Mouse (Mus musculus) forebrain, postnatal 0 days (tissue): ENCODE results near the gene Gstm7. TPM values are rescaled to one million over a fixed set of nuclear protein-coding genes. Genes with fewer than 3 reads are reported as not detected.

ENCODE experiments used
- ATAC-seq: fragments of 200-750 bp; cut with Nextera tagmentation; 2 replicates; pipeline ENCODE4 v1.8.0; 2017; ENCODE audit warnings: mild to moderate bottlenecking, moderate library complexity
- DNase-seq: peaks from one replicate; pipeline ENCODE4 v3.0.0-alpha.2; 2015
- H3K27ac ChIP-seq: fragments of 300-500 bp; sonication (generic); 2 replicates; pipeline ENCODE4 v1.5.1; 2014; ENCODE audit warnings: low read depth, mild to moderate bottlenecking, antibody characterized with exemption, low read length, moderate library complexity, mixed read lengths
- H3K27me3 ChIP-seq: fragments of 300-500 bp; sonication (generic); 2 replicates; pipeline ENCODE4 v1.6.1; 2014; ENCODE audit warnings: mild to moderate bottlenecking, low read length, mixed read lengths; ENCODE audit not compliant: insufficient read depth
- H3K36me3 ChIP-seq: fragments of 300-500 bp; sonication (generic); 2 replicates; pipeline ENCODE4 v1.6.1; 2014; ENCODE audit warnings: mild to moderate bottlenecking, moderate library complexity; ENCODE audit not compliant: insufficient read depth
- H3K4me1 ChIP-seq: fragments of 300-500 bp; sonication (generic); 2 replicates; pipeline ENCODE4 v1.6.1; 2014; ENCODE audit warnings: antibody characterized with exemption; ENCODE audit not compliant: insufficient read depth
- H3K4me2 ChIP-seq: fragments of 300-500 bp; sonication (generic); 2 replicates; pipeline ENCODE4 v1.6.1; 2014; ENCODE audit warnings: low read depth, mild to moderate bottlenecking, moderate library complexity
- H3K4me3 ChIP-seq: fragments of 300-500 bp; sonication (generic); 2 replicates; pipeline ENCODE4 v1.5.1; 2014; ENCODE audit warnings: low read depth, low read length, mixed read lengths
- H3K9ac ChIP-seq: fragments of 300-500 bp; sonication (generic); 2 replicates; pipeline ENCODE4 v1.6.1; 2014; ENCODE audit warnings: mild to moderate bottlenecking
- H3K9me3 ChIP-seq: fragments of 300-500 bp; sonication (generic); 2 replicates; pipeline ENCODE4 v1.6.1; 2016; ENCODE audit warnings: low read length
- CTCF ChIP-seq: sonication (generic); IDR thresholded peaks from 2 replicates; pipeline ENCODE4 v1.5.1; 2016; ENCODE audit warnings: antibody characterized with exemption, control low read depth, low read depth
- WGBS: fragments of 180-500 bp; shearing (Covaris S2); extraction: QIAGEN DNeasy Blood & Tissue Kit; methylation state at CpG from one replicate; pipeline ENCODE4 v1.1.7; 2014; 5-methylcytosine and 5-hydroxymethylcytosine counted together
- polyA plus RNA-seq: library from polyadenylated mRNA; unstranded; fragments of >200 nt; fragmentation: Nextera tagmentation; extraction: Ambion mirVana; gene quantifications from 2 replicates; pipeline ENCODE4 v1.2.1, GENCODE M21; 2015
- total RNA-seq: library from RNA; depleted of rRNA; stranded (reverse); fragments of >200 nt; gene quantifications from 2 replicates; pipeline ENCODE4 v1.2.3, GENCODE M21; 2014

Gene Gstm7
- total and polyA plus RNA-seq, 2 experiments from 2014 or later = 32.2 to 42.4 TPM

DNA sequence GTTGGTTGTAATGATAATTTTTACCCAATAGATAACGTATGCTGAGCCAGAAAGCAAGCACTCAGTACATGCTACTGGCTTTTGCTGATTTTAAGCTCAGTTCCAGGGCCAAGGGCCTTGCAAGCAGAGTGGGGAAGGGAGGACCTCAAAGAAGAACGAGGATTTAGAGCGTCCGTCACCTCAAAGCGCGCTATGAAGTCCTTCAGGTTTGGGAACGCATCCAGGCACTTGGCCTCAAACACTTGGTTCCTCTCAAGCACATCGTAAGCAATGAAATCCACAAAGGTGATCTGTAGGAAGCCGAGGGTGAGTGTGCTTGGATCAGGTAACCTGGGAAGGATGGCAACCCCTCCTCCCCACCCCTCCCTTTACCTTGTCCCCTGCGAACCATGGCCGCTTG, 2.9 kb downstream of the Gstm7 start:
- no peak overlapping the region for H3K27ac ChIP-seq

DNA sequence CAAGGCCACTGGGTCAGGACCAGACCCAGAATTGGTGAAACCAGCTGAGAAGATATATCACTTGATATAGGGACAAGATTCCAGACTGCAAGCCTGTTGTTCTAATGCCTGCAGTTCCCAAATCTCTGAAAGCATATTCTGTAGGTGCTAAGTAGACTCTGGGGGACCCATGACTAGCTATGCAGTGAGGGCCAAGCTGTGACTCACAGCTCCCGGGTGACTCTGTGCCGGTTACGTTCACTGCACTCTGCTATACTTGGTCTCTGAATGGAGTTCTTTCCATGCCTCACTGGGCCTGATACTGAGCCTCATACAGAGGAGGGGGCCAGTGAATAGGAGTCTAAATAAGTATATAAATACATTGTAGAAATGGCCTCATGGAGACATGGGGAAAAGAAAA, 3.8 kb downstream of the Gstm7 start:
- WGBS = 73% methylated on average over 3 of the region's 3 CpGs
- no peaks in the 10 kb centered on the region for H3K9me3 ChIP-seq
- H3K4me3 ChIP-seq = no peak overlapping the region
- H3K9ac ChIP-seq = no peak overlapping the region
- H3K4me2 ChIP-seq = no peak overlapping the region
- no peaks in the 10 kb centered on the region; the same call in 1 of the 2 replicates for H3K4me1 ChIP-seq
- ATAC-seq (no peak), DNase-seq (no peak)
- no peak overlapping the region for H3K27ac ChIP-seq
- H3K36me3 ChIP-seq = no peaks in the 10 kb centered on the region
- no peak for TF ChIP-seq CTCF
- H3K27me3 ChIP-seq = no peaks in the 10 kb centered on the region

More for the DNA sequence above, 2.9 kb downstream of the Gstm7 start:
- 83% methylated on average over 11 of the region's 11 CpGs for WGBS
- Histone ChIP-seq H3K4me3 (no peak overlapping the region), H3K9me3 (no peaks in the 10 kb centered on the region), H3K4me1 (no peaks in the 10 kb centered on the region; the same call in 1 of the 2 replicates), H3K27me3 (no peaks in the 10 kb centered on the region), H3K9ac (no peak overlapping the region), H3K36me3 (no peaks in the 10 kb centered on the region), H3K4me2 (no peak overlapping the region)
- TF ChIP-seq CTCF = no peak
- DNase-seq = no peak
- ATAC-seq = no peak

DNA sequence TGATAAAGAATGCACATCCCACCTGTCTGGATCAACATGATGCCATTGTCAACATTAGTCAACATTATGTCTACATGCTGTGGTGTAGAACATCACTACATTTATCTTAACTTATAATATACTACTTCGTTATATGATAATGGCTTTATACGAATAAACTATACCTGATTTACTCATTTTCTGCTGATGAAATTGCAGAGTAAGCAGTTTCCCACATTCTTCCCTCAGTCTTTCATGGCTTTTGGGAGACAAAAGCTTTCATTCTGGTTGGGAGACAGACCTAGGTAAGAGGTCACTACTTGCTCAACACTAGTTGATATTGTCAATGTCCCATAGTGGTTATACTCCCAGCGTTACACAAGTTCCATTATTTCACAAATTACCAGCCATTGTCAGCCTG, 6.3 kb downstream of the Gstm7 start:
- no peak for TF ChIP-seq CTCF
- Histone ChIP-seq H3K27ac (no peak overlapping the region), H3K9ac (no peak overlapping the region), H3K4me1 (no peaks in the 10 kb centered on the region), H3K9me3 (no peaks in the 10 kb centered on the region), H3K36me3 (no peaks in the 10 kb centered on the region), H3K4me2 (no peak overlapping the region), H3K4me3 (no peak overlapping the region), H3K27me3 (no peaks in the 10 kb centered on the region)
- DNase-seq = no peak
- ATAC-seq = no peak
- 91% methylated on average over 3 of the region's 3 CpGs for WGBS

DNA sequence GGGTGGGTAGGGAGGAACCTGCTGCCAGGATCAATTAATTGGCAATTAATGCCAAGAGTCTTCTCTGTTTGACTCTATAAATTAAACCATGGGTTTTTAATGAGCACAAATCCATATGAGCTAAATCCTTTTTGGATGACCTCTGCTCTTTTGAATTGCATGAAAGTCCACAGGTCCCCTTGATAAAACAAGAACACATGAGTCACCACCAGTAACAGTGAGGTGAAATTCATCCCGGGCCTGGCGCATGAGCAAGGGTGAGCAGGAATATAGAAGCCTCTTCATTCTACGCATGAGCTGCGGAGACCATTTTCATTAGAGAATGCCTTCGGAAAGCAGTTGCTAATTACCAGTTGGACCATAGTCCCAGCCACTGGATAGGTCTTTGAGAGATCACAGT, 11.3 kb downstream of the Gstm7 start:
- DNase-seq = no peak
- Histone ChIP-seq H3K9me3 (no peaks in the 10 kb centered on the region), H3K36me3 (no peaks in the 10 kb centered on the region), H3K4me2 (no peak overlapping the region), H3K4me1 (no peaks in the 10 kb centered on the region), H3K4me3 (no peak overlapping the region), H3K9ac (no peak overlapping the region), H3K27ac (no peak overlapping the region), H3K27me3 (no peaks in the 10 kb centered on the region)
- WGBS = 83% methylated on average over 5 of the region's 5 CpGs
- no peak for TF ChIP-seq CTCF
- ATAC-seq = no peak

DNA sequence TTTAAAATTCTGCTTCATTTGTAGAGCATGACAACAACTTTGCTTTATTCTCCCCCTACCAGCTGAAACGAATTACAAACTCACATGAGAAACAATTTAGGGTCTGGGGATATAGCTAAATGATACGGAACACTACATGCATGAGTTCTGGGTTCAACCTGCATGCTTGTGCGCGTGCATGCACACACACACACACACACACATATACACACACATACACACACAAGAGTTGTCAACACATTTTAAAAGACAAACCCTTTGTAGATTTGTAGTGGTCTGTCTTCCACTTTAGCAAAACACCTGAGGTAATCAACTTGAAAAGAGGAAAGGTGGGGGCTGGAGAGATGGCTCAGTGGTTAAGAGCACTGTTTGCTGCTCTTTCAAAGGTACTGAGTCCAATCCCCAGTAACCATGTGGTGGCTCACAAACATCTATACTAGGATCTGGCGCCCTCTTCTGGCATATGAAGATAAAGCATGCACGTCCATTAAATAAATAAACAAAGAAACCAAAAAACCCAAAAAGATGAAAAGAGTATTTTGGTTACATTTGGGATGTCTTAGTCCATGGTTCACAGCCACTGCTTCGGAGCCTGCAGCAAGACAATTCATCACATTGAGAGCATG, 13.7 kb downstream of the Gstm7 start:
- Histone ChIP-seq H3K27ac (no peak overlapping the region), H3K9ac (no peak overlapping the region), H3K9me3 (no peaks in the 10 kb centered on the region), H3K36me3 (no peaks in the 10 kb centered on the region), H3K4me3 (no peak overlapping the region), H3K27me3 (no peaks in the 10 kb centered on the region), H3K4me1 (no peaks in the 10 kb centered on the region), H3K4me2 (no peak overlapping the region)
- TF ChIP-seq CTCF = peak; percentile 81
- ATAC-seq (peak; percentile 74), DNase-seq (peak; percentile 83)
- WGBS = 52% methylated on average over 7 of the region's 7 CpGs

DNA sequence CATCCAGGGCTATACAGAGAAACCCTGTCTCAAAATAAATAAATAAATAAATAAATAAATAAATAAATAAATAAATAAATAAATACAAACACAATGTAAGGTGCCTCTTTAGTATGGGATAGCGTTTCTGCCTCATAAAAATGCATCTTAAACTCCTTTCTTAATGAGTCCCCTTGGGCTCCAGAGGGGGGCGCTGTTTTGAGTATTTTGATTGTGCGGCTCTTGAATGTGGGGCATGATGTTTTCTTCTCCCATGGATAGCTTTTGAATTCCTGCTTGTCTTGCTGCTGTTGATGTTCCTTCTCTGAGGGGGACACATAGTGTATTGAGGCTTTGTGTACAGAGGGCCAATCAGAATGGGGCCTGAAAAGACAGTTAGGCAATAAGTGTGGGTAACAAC, 14.5 kb downstream of the Gstm7 start:
- no peaks in the 10 kb centered on the region for H3K4me1 ChIP-seq
- 84% methylated on average over 3 of the region's 3 CpGs for WGBS
- no peak overlapping the region for H3K27ac ChIP-seq
- TF ChIP-seq CTCF = peak; percentile 39
- H3K9me3 ChIP-seq = no peaks in the 10 kb centered on the region
- no peak for DNase-seq
- no peak overlapping the region for H3K9ac ChIP-seq
- H3K27me3 ChIP-seq = no peaks in the 10 kb centered on the region
- H3K36me3 ChIP-seq = no peaks in the 10 kb centered on the region
- H3K4me2 ChIP-seq = no peak overlapping the region
- peak; percentile 20; the same call in 1 of the 2 replicates for ATAC-seq
- no peak overlapping the region for H3K4me3 ChIP-seq

DNA sequence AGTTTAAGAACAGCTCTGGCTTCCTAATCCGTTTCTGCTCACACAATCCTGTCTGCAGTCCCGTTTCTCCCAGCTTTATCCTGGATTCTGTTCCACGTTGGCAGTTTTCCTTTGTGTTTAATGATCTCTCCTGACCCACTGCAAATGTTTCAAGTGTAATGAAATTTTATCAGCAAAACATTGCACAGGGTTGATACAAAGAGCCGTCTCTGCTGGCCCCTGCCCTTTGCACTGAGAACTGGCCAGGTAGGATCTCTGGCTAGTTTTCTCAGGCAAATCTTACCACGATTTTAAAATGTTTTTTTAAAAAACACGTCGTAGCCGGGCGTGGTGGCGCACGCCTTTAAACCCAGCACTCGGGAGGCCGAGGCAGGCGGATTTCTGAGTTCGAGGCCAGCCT, 14.9 kb downstream of the Gstm7 start:
- H3K27ac ChIP-seq = no peak overlapping the region
- DNase-seq (no peak), ATAC-seq (no peak)
- H3K4me2 ChIP-seq = no peak overlapping the region
- no peak overlapping the region for H3K9ac ChIP-seq
- H3K36me3 ChIP-seq = no peaks in the 10 kb centered on the region
- H3K4me1 ChIP-seq = no peaks in the 10 kb centered on the region
- no peak overlapping the region for H3K4me3 ChIP-seq
- H3K27me3 ChIP-seq = no peaks in the 10 kb centered on the region
- H3K9me3 ChIP-seq = no peaks in the 10 kb centered on the region
- 79% methylated on average over 15 of the region's 15 CpGs for WGBS
- no peak for TF ChIP-seq CTCF
